Mouse (Mus musculus): Measurements from ENCODE around the gene Chit1.

DNA sequence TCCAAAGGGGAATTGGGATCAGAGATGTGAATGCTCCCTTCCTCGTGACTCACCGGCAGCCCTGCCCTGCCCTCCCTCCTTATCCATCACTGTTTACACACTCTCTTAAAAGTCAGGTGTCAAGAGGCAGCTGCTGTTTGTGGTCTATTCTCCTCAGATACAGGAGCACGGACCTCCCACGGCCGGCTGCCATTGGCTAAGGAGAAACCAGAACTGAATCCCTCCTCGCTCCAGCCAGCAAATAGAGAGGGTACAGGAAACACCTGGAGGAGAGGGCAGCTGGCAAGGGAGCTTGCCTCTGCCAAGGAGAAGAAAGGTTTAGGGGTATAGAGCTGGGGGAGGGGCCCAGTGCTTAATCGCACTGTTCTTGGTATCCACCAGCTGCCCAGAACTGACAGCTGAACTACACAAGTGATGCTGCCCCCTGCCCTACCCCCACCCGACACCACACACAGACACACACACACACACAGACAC lies 43.9 kb upstream of the Chit1 start:
- no peak for TF ChIP-seq TAL1 (IDR thresholded peaks at IDR 0.05; ENCODE audit: low read length)
- TF ChIP-seq GATA1 (IDR thresholded peaks at IDR 0.05; ENCODE audit: low read length) = no peak
